ENCODE assay signal across 8 mouse cellular contexts in the genomic region with DNA sequence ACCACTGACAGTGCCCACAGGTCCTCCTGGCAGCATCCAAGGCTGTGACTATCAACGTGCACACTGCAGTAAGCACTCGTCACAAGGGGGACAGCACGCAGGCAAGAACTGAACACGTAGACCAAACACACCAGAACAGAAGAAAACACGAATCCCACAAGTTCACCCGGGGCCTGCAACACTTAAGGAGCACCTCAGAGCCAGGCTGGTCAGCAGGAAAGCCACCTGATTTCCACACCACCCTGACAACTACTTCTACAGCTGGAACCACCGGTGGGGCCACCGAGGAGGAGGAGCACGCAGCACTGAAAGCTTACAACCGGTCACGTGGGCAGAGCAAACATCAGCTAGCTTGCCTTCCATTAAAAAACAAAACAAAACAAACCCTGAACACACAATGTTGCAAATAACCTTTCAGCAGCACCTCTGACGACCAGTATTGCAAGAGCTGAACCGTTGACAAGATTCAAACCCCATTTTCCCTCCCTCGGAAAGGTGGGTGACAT. TPM values are rescaled to one million over a fixed set of nuclear protein-coding genes. Genes with fewer than 3 reads are reported as not detected.
A peak's percentile ranks its signal among the peaks of the same experiment; 100 is the strongest.
DNase-seq lines count a peak whose midpoint lies in the region; ATAC-seq and TF ChIP-seq lines count a peak whose summit lies in the region.

No protein-coding gene starts in this region.

- peak overlapping the region; percentile 91 for H3K4me2 ChIP-seq in embryonic facial prominence, embryonic 11.5 days (ENCODE audit: low read depth, low read length)
- H3K4me2 ChIP-seq in heart, embryonic 14.5 days (ENCODE audit: low read length) = peak overlapping the region; percentile 85

- TF ChIP-seq EP300 in ES-Bruce4 (IDR thresholded peaks at IDR 0.05; ENCODE audit: insufficient read depth, low read depth, low read length) = no peak

- no peak overlapping the region for H3K27ac ChIP-seq in ES-Bruce4 (ENCODE audit: insufficient read depth, low read length)
- no peak overlapping the region for H3K27ac ChIP-seq in embryonic facial prominence, embryonic 11.5 days (replicated peaks; ENCODE audit: low read depth, low read length)
- peak overlapping the region; percentile 90 to 100 for H3K27ac ChIP-seq in heart, embryonic 14.5 days (replicated peaks in 1 of 2; ENCODE audit: control insufficient read depth in 1 of 2, insufficient read depth in 1 of 2, low read depth in 2 of 2, low read length in 2 of 2)
- peak overlapping the region; percentile 96 for H3K27ac ChIP-seq in macrophage

- no peak for TF ChIP-seq CTCF in ES-Bruce4 (IDR thresholded peaks at IDR 0.05; ENCODE audit: low read depth, low read length)

- H3K36me3 ChIP-seq in ES-Bruce4 (ENCODE audit: control insufficient read depth, insufficient read depth, low read length, poor library complexity, severe bottlenecking) (peaks cover 39% of the 10 kb centered on the region), macrophage (ENCODE audit: inconsistent target) (no peaks in the 10 kb centered on the region)
- H3K36me3 ChIP-seq in embryonic facial prominence, embryonic 11.5 days (replicated peaks; ENCODE audit: control insufficient read depth, insufficient read depth, low read depth, low read length) = no peaks in the 10 kb centered on the region
- peaks cover 68% of the 10 kb centered on the region for H3K36me3 ChIP-seq in heart, embryonic 14.5 days (ENCODE audit: control insufficient read depth, insufficient read depth, low read length)
- no peaks in the 10 kb centered on the region for H3K36me3 ChIP-seq in splenic B cell, adult 2 months (ENCODE audit: control insufficient read depth, insufficient read depth, low read length, poor library complexity, severe bottlenecking)

- peak overlapping the region; percentile 24 for H3K9ac ChIP-seq in ES-Bruce4 (ENCODE audit: low read depth, poor library complexity, severe bottlenecking)
- peak overlapping the region; percentile 58 for H3K9ac ChIP-seq in embryonic facial prominence, embryonic 11.5 days (replicated peaks; ENCODE audit: low read length)
- peak overlapping the region; percentile 100 for H3K9ac ChIP-seq in heart, embryonic 14.5 days (ENCODE audit: low read length)

- H3K4me1 ChIP-seq in ES-Bruce4 (ENCODE audit: control insufficient read depth, insufficient read depth, low read length) = no peaks in the 10 kb centered on the region
- peaks cover 6% of the 10 kb centered on the region for H3K4me1 ChIP-seq in embryonic facial prominence, embryonic 11.5 days (ENCODE audit: control insufficient read depth, insufficient read depth, low read length)
- peaks cover 10 to 33% of the 10 kb centered on the region in 2 experiments for H3K4me1 ChIP-seq in heart, embryonic 14.5 days (ENCODE audit: control insufficient read depth in 2 of 2, insufficient read depth in 2 of 2, low read length in 2 of 2)

- no peak for TF ChIP-seq POLR2A in ES-Bruce4 (IDR thresholded peaks at IDR 0.05; ENCODE audit: insufficient read depth, low read length)

- no peak for ATAC-seq in embryonic facial prominence, embryonic 11.5 days (replicated peaks; ENCODE audit: insufficient number of reproducible peaks, low FRiP score, low TSS enrichment, low read depth)
- no peak for ATAC-seq in heart, embryonic 14.5 days (ENCODE audit: insufficient number of reproducible peaks, insufficient read depth, low FRiP score, low read depth)

- DNase-seq in 3T3-L1 (ENCODE audit: low read depth, low spot score) = peak; percentile 54
- DNase-seq in embryonic facial prominence, embryonic 11.5 days (ENCODE audit: low spot score) = no peak
- DNase-seq in kidney, postnatal 10 days = peak; percentile 71
- peak; percentile 71 for DNase-seq in splenic B cell, adult 2 months (ENCODE audit: low read depth, low spot score)
- no peak for DNase-seq in left cerebral cortex, adult 8-10 months (ENCODE audit: low spot score in 2 of 2)

- H3K4me3 ChIP-seq in ES-Bruce4 (ENCODE audit: low read depth, low read length) = peak overlapping the region; percentile 27
- H3K4me3 ChIP-seq in embryonic facial prominence, embryonic 11.5 days (ENCODE audit: low read depth, low read length) = peak overlapping the region; percentile 100
- H3K4me3 ChIP-seq in heart, embryonic 14.5 days (ENCODE audit: control insufficient read depth in 1 of 2, insufficient read depth in 1 of 2, low read depth in 1 of 2, low read length in 2 of 2) = peak overlapping the region; percentile 68 to 100
- peak overlapping the region; percentile 67 for H3K4me3 ChIP-seq in macrophage (ENCODE audit: inconsistent target)

- no peaks in the 10 kb centered on the region for H3K27me3 ChIP-seq in ES-Bruce4 (ENCODE audit: control insufficient read depth, insufficient read depth, low read length, poor library complexity, severe bottlenecking)
- no peaks in the 10 kb centered on the region for H3K27me3 ChIP-seq in embryonic facial prominence, embryonic 11.5 days (ENCODE audit: control insufficient read depth, insufficient read depth, low read length)
- H3K27me3 ChIP-seq in heart, embryonic 14.5 days (ENCODE audit: control insufficient read depth, insufficient read depth, low read length) = no peaks in the 10 kb centered on the region
- no peaks in the 10 kb centered on the region for H3K27me3 ChIP-seq in splenic B cell, adult 2 months (ENCODE audit: control insufficient read depth, insufficient read depth, low read length, poor library complexity, severe bottlenecking)

- no peaks in the 10 kb centered on the region for H3K9me3 ChIP-seq in ES-Bruce4 (replicated peaks; ENCODE audit: control insufficient read depth, insufficient read depth, low read length, poor library complexity, severe bottlenecking)
- no peaks in the 10 kb centered on the region for H3K9me3 ChIP-seq in embryonic facial prominence, embryonic 11.5 days (replicated peaks; ENCODE audit: control insufficient read depth, low read length)
- no peaks in the 10 kb centered on the region for H3K9me3 ChIP-seq in heart, embryonic 14.5 days (ENCODE audit: control insufficient read depth, low read length)

- peaks cover 73% of the 10 kb centered on the region for H3K79me2 ChIP-seq in macrophage (ENCODE audit: inconsistent target)

- WGBS in embryonic facial prominence, embryonic 11.5 days = 24% methylated on average over 14 of the region's 14 CpGs
- under 1% methylated on average over 14 of the region's 14 CpGs for WGBS in heart, embryonic 14.5 days
- WGBS in macrophage (ENCODE audit: missing documents) = under 1% methylated on average over 14 of the region's 14 CpGs

RNA-seq across cellular contexts. Expression of gene Irf2bp2, which starts 3.7 kb away (rescaled TPM):
- polyA plus RNA-seq in ES-Bruce4 (2011; ENCODE audit: insufficient read depth, insufficient read length, low read depth, missing spikeins) = 37.6 and 39.6 TPM in 2 replicates
- polyA plus RNA-seq in embryonic facial prominence, embryonic 11.5 days (2014; fragmentation: Nextera tagmentation; extraction: Ambion mirVana) = 6.5 and 6.9 TPM in 2 replicates
- 8.1 and 9.1 TPM in 2 replicates for polyA plus RNA-seq in heart, embryonic 14.5 days (2014; fragmentation: Nextera tagmentation; extraction: Ambion mirVana)
- total RNA-seq in macrophage (2018; cell fraction: chromatin; rRNA removed) = 100 to 1,000 TPM in 19 of 26 experiments, 10 to 100 TPM in 6, 1 to 10 TPM in 1; 2.6 to 175 (median 132) TPM
- total RNA-seq in macrophage (2018; cell fraction: cytosol; rRNA removed) = 100 to 1,000 TPM in 12 of 26 experiments, 10 to 100 TPM in 14; 12.4 to 139 (median 98.3) TPM
- 100 to 1,000 TPM in 23 of 26 experiments, 10 to 100 TPM in 3; 17.9 to 251 (median 174) TPM for total RNA-seq in macrophage (2018; cell fraction: nucleus; rRNA removed)
- 39.1 to 68.1 TPM (median 42.7 TPM) in 3 replicates for polyA plus RNA-seq in macrophage (2018)
- total RNA-seq in left cerebral cortex, adult 8-10 months (2022) = 10 to 100 TPM; 52.9 to 59.6 (median 58.6) TPM

Comparison
In these comparisons a context has a peak if more than half of its experiments do, and no peak if none do; other contexts are left out.
1. DNase-seq: peak in 3T3-L1 (single experiment), kidney, postnatal 10 days (single experiment) and splenic B cell, adult 2 months (single experiment); none in embryonic facial prominence, embryonic 11.5 days (single experiment) and left cerebral cortex, adult 8-10 months (0 of 2).
2. H3K27ac ChIP-seq: peak in heart, embryonic 14.5 days (2 of 2) and macrophage (single experiment); none in ES-Bruce4 (single experiment) and embryonic facial prominence, embryonic 11.5 days (single experiment).
3. H3K4me3 ChIP-seq: peak in every context shown above with its lines; median percentile 100 in embryonic facial prominence, embryonic 11.5 days; 84 in heart, embryonic 14.5 days; 67 in macrophage; 27 in ES-Bruce4.
4. H3K9ac ChIP-seq: peak in every context shown above with its lines; median percentile 100 in heart, embryonic 14.5 days; 58 in embryonic facial prominence, embryonic 11.5 days; 24 in ES-Bruce4.